Comparison of ENCODE assay signal across 9 mouse cellular contexts in genomic region chr16:90629976-90630375, GRCm38 (mm10).
A peak's percentile ranks its signal among the peaks of the same experiment; 100 is the strongest.
DNase-seq lines count a peak whose midpoint lies in the region; ATAC-seq lines count a peak whose summit lies in the region.
"Had no signal": no experiment of that assay in that cellular context is flagged by ENCODE, and none has a peak within 500 bp of the region (broad histone marks: within the 10 kb centered on the region; RNA-seq: fewer than 3 reads in every experiment).

No protein-coding gene starts in this region.

- no peak overlapping the region for H3K9ac ChIP-seq in hindbrain, embryonic 12.5 days
- H3K9ac ChIP-seq in hindbrain, embryonic 14.5 days = no peak overlapping the region
- H3K9ac ChIP-seq: hindbrain, embryonic 15.5 days had no signal

- peaks cover 22% of the 10 kb centered on the region for H3K4me1 ChIP-seq in hindbrain, embryonic 12.5 days
- H3K4me1 ChIP-seq in hindbrain, embryonic 14.5 days (replicated peaks; ENCODE audit: control insufficient read depth, insufficient read depth, low read length) = peaks cover 15% of the 10 kb centered on the region

- H3K27me3 ChIP-seq in hindbrain, embryonic 12.5 days = 0 out of 2 replicates have a peak, but pooled peaks cover 6% of the 10 kb centered on the region
- H3K27me3 ChIP-seq in hindbrain, embryonic 14.5 days (ENCODE audit: control insufficient read depth, insufficient read depth, low read length) = no peaks in the 10 kb centered on the region
- H3K27me3 ChIP-seq: hindbrain, embryonic 15.5 days had no signal

- no peak for ATAC-seq in hindbrain, embryonic 12.5 days (ENCODE audit: low FRiP score)
- ATAC-seq in hindbrain, embryonic 14.5 days (ENCODE audit: low FRiP score) = no peak

- 23% methylated on average over 6 of the region's 6 CpGs for WGBS in hindbrain, embryonic 12.5 days
- 29% methylated on average over 6 of the region's 6 CpGs for WGBS in hindbrain, embryonic 14.5 days

- DNase-seq in hindbrain, embryonic 14.5 days (ENCODE audit: low spot score) = no peak
- peak; percentile 23 for DNase-seq in NIH3T3 (ENCODE audit: low read depth)
- DNase-seq in cerebellum, postnatal 14 days = peak; percentile 58
- DNase-seq in kidney, postnatal 14 days = peak; percentile 8
- no peak for DNase-seq in adrenal gland, postnatal 4 days (ENCODE audit: low spot score in 2 of 2)
- DNase-seq in adrenal gland, postnatal 25 days = no peak
- no peak for DNase-seq in ovary, adult 18-20 months (ENCODE audit: low spot score)

- no peak overlapping the region for H3K4me2 ChIP-seq in hindbrain, embryonic 12.5 days (replicated peaks)
- H3K4me2 ChIP-seq in hindbrain, embryonic 14.5 days (replicated peaks) = no peak overlapping the region

- peak overlapping the region; percentile 68; the same call in 1 of the 2 replicates for H3K27ac ChIP-seq in hindbrain, embryonic 12.5 days
- no peak overlapping the region for H3K27ac ChIP-seq in hindbrain, embryonic 14.5 days

- no peaks in the 10 kb centered on the region for H3K36me3 ChIP-seq in hindbrain, embryonic 12.5 days
- no peaks in the 10 kb centered on the region for H3K36me3 ChIP-seq in hindbrain, embryonic 14.5 days (replicated peaks; ENCODE audit: control insufficient read depth, insufficient read depth)
- H3K36me3 ChIP-seq: hindbrain, embryonic 15.5 days had no signal

- H3K4me3 ChIP-seq in hindbrain, embryonic 12.5 days = no peak overlapping the region
- H3K4me3 ChIP-seq in hindbrain, embryonic 14.5 days (replicated peaks; ENCODE audit: low read length) = no peak overlapping the region
- H3K4me3 ChIP-seq: hindbrain, embryonic 15.5 days had no signal

- H3K9me3 ChIP-seq in hindbrain, embryonic 12.5 days (replicated peaks) = no peaks in the 10 kb centered on the region
- H3K9me3 ChIP-seq in hindbrain, embryonic 14.5 days (ENCODE audit: control insufficient read depth, low read length) = no peaks in the 10 kb centered on the region
- H3K9me3 ChIP-seq: hindbrain, embryonic 15.5 days had no signal

Comparison
In these comparisons a context has a peak if more than half of its experiments do, and no peak if none do; other contexts are left out.
1. DNase-seq: peak in NIH3T3 (single experiment), cerebellum, postnatal 14 days (2 of 2) and kidney, postnatal 14 days (single experiment); none in hindbrain, embryonic 14.5 days (single experiment), adrenal gland, postnatal 4 days (0 of 2), adrenal gland, postnatal 25 days (single experiment) and ovary, adult 18-20 months (single experiment).